Mouse (Mus musculus): ENCODE results near the gene 4930595D18Rik. TPM values are rescaled to one million over a fixed set of nuclear protein-coding genes. Genes with fewer than 3 reads are reported as not detected.
A peak's percentile ranks its signal among the peaks of the same experiment; 100 is the strongest.

Gene 4930595D18Rik
- polyA plus RNA-seq, 1 experiment from 2014 or later: not detected

- Histone ChIP-seq H3K27me3 (ENCODE audit: low read depth, poor library complexity, severe bottlenecking) (no peaks in the 10 kb centered on the region), H3K4me3 (no peak overlapping the region), H3K36me3 (peaks cover 13% of the 10 kb centered on the region), H3K4me1 (peaks cover 9% of the 10 kb centered on the region), H3K9me3 (replicated peaks) (no peaks in the 10 kb centered on the region), H3K27ac (no peak overlapping the region)
- 53% methylated on average over 2 of the region's 2 CpGs for WGBS
- no peak for DNase-seq (ENCODE audit: low spot score)
These were observed 6.6 kb upstream of the 4930595D18Rik start for GRCm38 (mm10) chr12:111190891-111191290.

- Histone ChIP-seq H3K9me3 (replicated peaks) (no peaks in the 10 kb centered on the region), H3K36me3 (peaks cover 13% of the 10 kb centered on the region), H3K4me3 (no peak overlapping the region), H3K4me1 (peaks cover 9% of the 10 kb centered on the region), H3K27ac (no peak overlapping the region), H3K27me3 (ENCODE audit: low read depth, poor library complexity, severe bottlenecking) (no peaks in the 10 kb centered on the region)
- DNase-seq (ENCODE audit: low spot score): no peak
- 86% methylated on average over 5 of the region's 5 CpGs for WGBS
These were observed 6.1 kb upstream of the 4930595D18Rik start for GRCm38 (mm10) chr12:111190355-111190754.

- Histone ChIP-seq H3K36me3 (peaks cover 13% of the 10 kb centered on the region), H3K27ac (no peak overlapping the region), H3K27me3 (ENCODE audit: low read depth, poor library complexity, severe bottlenecking) (no peaks in the 10 kb centered on the region), H3K9me3 (replicated peaks) (no peaks in the 10 kb centered on the region), H3K4me3 (no peak overlapping the region), H3K4me1 (peaks cover 5% of the 10 kb centered on the region)
- DNase-seq (ENCODE audit: low spot score): no peak
- WGBS: 95% methylated on average over 4 of the region's 4 CpGs
These were observed 4.0 kb upstream of the 4930595D18Rik start for GRCm38 (mm10) chr12:111188295-111188694.

- no peak for DNase-seq (ENCODE audit: low spot score)
- Histone ChIP-seq H3K9me3 (replicated peaks) (no peaks in the 10 kb centered on the region), H3K27ac (no peak overlapping the region), H3K4me3 (no peak overlapping the region), H3K27me3 (ENCODE audit: low read depth, poor library complexity, severe bottlenecking) (no peaks in the 10 kb centered on the region), H3K36me3 (peaks cover 13% of the 10 kb centered on the region), H3K4me1 (peaks cover 3% of the 10 kb centered on the region; the same call in 1 of the 2 replicates)
- WGBS: 92% methylated on average over 3 of the region's 3 CpGs
These were observed 2.7 kb upstream of the 4930595D18Rik start for GRCm38 (mm10) chr12:111186986-111187385.

GRCm38 (mm10) chr12:111182378-111182777 lies 1.9 kb downstream of the 4930595D18Rik start:
- no peak for DNase-seq (ENCODE audit: low spot score)
- 0 out of 2 replicates have a peak, but pooled peaks cover 2% of the 10 kb centered on the region for H3K36me3 ChIP-seq
- no peak overlapping the region for H3K27ac ChIP-seq
- H3K4me3 ChIP-seq: no peak overlapping the region
- no peaks in the 10 kb centered on the region for H3K9me3 ChIP-seq (replicated peaks)
- no peaks in the 10 kb centered on the region for H3K27me3 ChIP-seq (ENCODE audit: low read depth, poor library complexity, severe bottlenecking)
- no peaks in the 10 kb centered on the region for H3K4me1 ChIP-seq
- WGBS: 94% methylated on average over 6 of the region's 6 CpGs

GRCm38 (mm10) chr12:111181848-111182247 lies 2.4 kb downstream of the 4930595D18Rik start:
- H3K36me3 ChIP-seq: 0 out of 2 replicates have a peak, but pooled peaks cover 2% of the 10 kb centered on the region
- DNase-seq (ENCODE audit: low spot score): no peak
- no peaks in the 10 kb centered on the region for H3K4me1 ChIP-seq
- no peaks in the 10 kb centered on the region for H3K9me3 ChIP-seq (replicated peaks)
- no peak overlapping the region for H3K4me3 ChIP-seq
- no peak overlapping the region for H3K27ac ChIP-seq
- H3K27me3 ChIP-seq (ENCODE audit: low read depth, poor library complexity, severe bottlenecking): no peaks in the 10 kb centered on the region
- 85% methylated on average over 5 of the region's 5 CpGs for WGBS

GRCm38 (mm10) chr12:111178772-111179171 lies 5.5 kb downstream of the 4930595D18Rik start:
- DNase-seq (ENCODE audit: low spot score): no peak
- H3K9me3 ChIP-seq (replicated peaks): no peaks in the 10 kb centered on the region
- no peak overlapping the region for H3K27ac ChIP-seq
- WGBS: 76% methylated on average over 4 of the region's 4 CpGs
- H3K4me1 ChIP-seq: no peaks in the 10 kb centered on the region
- no peak overlapping the region for H3K4me3 ChIP-seq
- peaks cover 14% of the 10 kb centered on the region for H3K36me3 ChIP-seq
- H3K27me3 ChIP-seq (ENCODE audit: low read depth, poor library complexity, severe bottlenecking): no peaks in the 10 kb centered on the region

- DNase-seq (ENCODE audit: low spot score): no peak
- H3K27me3 ChIP-seq (ENCODE audit: low read depth, poor library complexity, severe bottlenecking): no peaks in the 10 kb centered on the region
- no peak overlapping the region for H3K4me3 ChIP-seq
- WGBS: 90% methylated on average over 4 of the region's 4 CpGs
- H3K27ac ChIP-seq: no peak overlapping the region
- H3K36me3 ChIP-seq: peaks cover 25% of the 10 kb centered on the region
- H3K4me1 ChIP-seq: peaks cover 39% of the 10 kb centered on the region
- no peaks in the 10 kb centered on the region for H3K9me3 ChIP-seq (replicated peaks)
These were observed 15.4 kb downstream of the 4930595D18Rik start for GRCm38 (mm10) chr12:111168891-111169290.

- H3K4me3 ChIP-seq: peak overlapping the region; percentile 85
- peaks cover 13% of the 10 kb centered on the region for H3K36me3 ChIP-seq
- DNase-seq (ENCODE audit: low spot score): peak; percentile 56
- peaks cover 50% of the 10 kb centered on the region for H3K4me1 ChIP-seq
- no peaks in the 10 kb centered on the region for H3K9me3 ChIP-seq (replicated peaks)
- under 1% methylated on average over 48 of the region's 48 CpGs for WGBS
- H3K27ac ChIP-seq: peak overlapping the region; percentile 93
- H3K27me3 ChIP-seq (ENCODE audit: low read depth, poor library complexity, severe bottlenecking): no peaks in the 10 kb centered on the region
These were observed 17.5 kb downstream of the 4930595D18Rik start for GRCm38 (mm10) chr12:111166681-111167289.

- 4% methylated on average over 89 of the region's 105 CpGs for WGBS
- Histone ChIP-seq H3K4me1 (peaks cover 51% of the 10 kb centered on the region), H3K36me3 (peaks cover 6% of the 10 kb centered on the region; the same call in 1 of the 2 replicates), H3K27ac (peak within 1 kb of the TSS; percentile 93), H3K9me3 (replicated peaks) (no peaks in the 10 kb centered on the region), H3K27me3 (ENCODE audit: low read depth, poor library complexity, severe bottlenecking) (no peaks in the 10 kb centered on the region), H3K4me3 (peak within 1 kb of the TSS; percentile 85)
- DNase-seq (ENCODE audit: low spot score): peak; percentile 82
These were observed 18.3 kb downstream of the 4930595D18Rik start, which contains the start of gene Traf3 for GRCm38 (mm10) chr12:111165831-111166591. Traf3 (plus strand) TSS chr12:111166370.

GRCm38 (mm10) chr12:111165146-111165812 lies 19.0 kb downstream of the 4930595D18Rik start:
- WGBS: 68% methylated on average over 10 of the region's 10 CpGs
- peak; percentile 56 for DNase-seq (ENCODE audit: low spot score)

GRCm38 (mm10) chr12:111164310-111164751 lies 20.0 kb downstream of the 4930595D18Rik start:
- 0 out of 2 replicates have a peak, but pooled peaks cover under 1% of the 10 kb centered on the region for H3K27me3 ChIP-seq (ENCODE audit: low read depth, poor library complexity, severe bottlenecking)
- no peaks in the 10 kb centered on the region for H3K9me3 ChIP-seq (replicated peaks)
- DNase-seq (ENCODE audit: low spot score): peak; percentile 84
- H3K4me3 ChIP-seq: peak overlapping the region; percentile 49
- peak overlapping the region; percentile 91 for H3K27ac ChIP-seq
- WGBS: 6% methylated on average over 13 of the region's 13 CpGs
- no peaks in the 10 kb centered on the region for H3K36me3 ChIP-seq
- H3K4me1 ChIP-seq: peaks cover 50% of the 10 kb centered on the region

More at GRCm38 (mm10) chr12:111165146-111165812, 19.0 kb downstream of the 4930595D18Rik start:
- H3K27me3 ChIP-seq (ENCODE audit: low read depth, poor library complexity, severe bottlenecking): no peaks in the 10 kb centered on the region
- peak overlapping the region; percentile 93 for H3K27ac ChIP-seq
- peaks cover 51% of the 10 kb centered on the region for H3K4me1 ChIP-seq
- 0 out of 2 replicates have a peak, but pooled peaks cover 4% of the 10 kb centered on the region for H3K36me3 ChIP-seq
- no peaks in the 10 kb centered on the region for H3K9me3 ChIP-seq (replicated peaks)
- H3K4me3 ChIP-seq: peak overlapping the region; percentile 85
